Mouse (Mus musculus) spleen, postnatal 36 days (tissue): Measurements from ENCODE around the gene Slc7a6.
"Not testable (repeated sequence)": the region's sequence is repeated elsewhere in the genome, so short reads cannot be mapped to it uniquely, and the experiment has no call there.

Experiments
- DNase-seq, 2 experiments: peaks; one replicate each; pipeline ENCODE4 v3.0.0; 2022; ENCODE audit warnings: low spot score in 2 of 2, mixed read lengths in 1 of 2

Slc7a6 gene

DNA sequence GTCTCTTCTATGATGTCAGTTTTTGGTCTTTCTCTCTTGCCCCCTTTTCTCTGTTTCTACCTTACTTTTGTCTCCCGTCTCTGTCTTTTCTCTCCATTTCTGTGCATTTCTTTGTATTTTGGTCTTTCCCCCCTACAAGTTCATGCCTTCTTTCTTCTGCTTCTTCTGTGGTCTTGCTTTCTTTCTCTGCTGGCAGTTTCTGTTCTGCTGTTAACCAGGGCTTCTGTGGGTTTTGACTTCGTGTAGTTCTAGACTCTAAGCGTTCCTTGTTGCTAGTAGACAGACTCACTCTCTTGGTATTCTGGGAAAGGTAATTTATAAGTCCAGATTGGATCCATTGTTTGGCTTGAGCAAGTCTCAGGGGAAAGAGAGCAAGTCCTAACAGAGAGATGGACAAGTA, 17.7 kb downstream of the Slc7a6 start:
- DNase-seq: no peak

DNA sequence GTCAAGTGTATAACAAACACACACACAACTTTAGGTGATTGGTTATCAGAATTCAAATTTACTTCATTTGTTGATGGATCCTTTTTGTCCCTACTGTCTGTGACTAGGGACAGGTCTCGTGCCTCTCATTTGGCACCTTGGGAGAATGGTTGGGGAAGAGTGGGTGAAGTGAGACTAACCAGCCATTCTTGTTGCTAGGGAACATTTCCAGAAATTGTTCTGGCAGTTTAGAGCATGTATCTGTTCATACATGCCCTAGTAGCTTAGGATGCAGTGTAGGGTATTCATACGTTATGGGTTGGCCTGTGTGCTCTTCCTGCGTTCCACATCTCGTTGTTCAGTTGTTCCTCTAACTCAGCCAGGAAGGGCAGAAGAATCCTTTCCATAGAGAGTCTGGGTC, 20.5 kb downstream of the Slc7a6 start:
- no peak for DNase-seq

DNA sequence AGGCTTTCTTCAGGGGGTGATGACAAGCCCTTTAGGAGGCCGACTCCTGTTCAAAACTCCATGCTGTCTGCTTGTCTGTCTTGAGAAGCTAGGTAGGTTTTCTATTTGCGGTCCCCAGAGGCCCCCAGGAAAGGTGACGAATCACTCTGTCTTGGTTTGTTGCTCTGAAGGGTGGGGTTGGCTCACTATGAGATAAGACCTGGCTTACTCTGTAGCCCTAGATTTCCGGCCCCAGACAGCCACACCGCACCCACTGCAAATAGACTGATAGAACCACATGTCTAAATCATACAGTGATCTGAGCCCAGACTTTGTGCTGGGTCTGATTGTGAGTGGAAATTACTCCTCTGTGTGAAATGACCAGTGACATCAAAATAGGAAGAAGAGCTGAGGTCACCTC, 23.0 kb downstream of the Slc7a6 start:
- no peak for DNase-seq

DNA sequence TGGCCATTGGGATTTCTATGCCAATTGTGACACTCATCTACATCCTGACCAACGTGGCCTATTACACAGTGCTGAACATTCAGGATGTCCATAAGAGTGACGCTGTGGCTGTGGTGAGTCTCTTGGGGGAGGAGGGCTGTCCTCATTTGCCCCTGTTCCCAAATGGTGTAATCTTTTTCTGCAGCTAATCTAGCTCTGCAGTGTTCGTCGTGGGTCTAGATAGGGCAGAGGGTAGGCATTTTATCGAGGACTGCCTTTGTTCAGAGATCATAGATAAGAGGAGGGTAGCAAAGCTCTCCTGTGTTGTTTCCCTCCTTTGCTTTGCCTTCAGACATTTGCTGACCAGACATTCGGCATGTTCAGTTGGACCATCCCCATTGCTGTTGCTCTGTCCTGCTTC, 24.5 kb downstream of the Slc7a6 start:
- DNase-seq: no peak

DNA sequence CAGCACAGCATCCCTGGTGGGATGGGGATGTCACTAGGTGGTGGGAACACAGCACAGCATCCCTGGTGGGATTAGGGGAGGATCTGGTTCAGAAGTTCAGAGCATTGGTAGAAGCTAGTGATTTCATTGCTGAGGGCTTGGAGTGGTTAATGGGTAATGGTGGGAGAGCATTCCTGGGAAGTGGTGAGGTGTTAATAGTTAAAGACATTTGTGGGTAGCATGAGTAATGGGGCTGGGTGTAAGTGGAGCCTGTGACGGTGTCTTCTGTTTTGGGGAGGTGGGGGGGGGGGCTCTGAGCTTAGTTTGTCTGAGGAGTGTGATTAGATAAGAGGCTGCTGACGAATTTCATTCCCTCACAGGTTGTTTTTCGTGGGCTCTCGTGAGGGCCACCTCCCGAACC, 25.4 kb downstream of the Slc7a6 start:
- no peak for DNase-seq

DNA sequence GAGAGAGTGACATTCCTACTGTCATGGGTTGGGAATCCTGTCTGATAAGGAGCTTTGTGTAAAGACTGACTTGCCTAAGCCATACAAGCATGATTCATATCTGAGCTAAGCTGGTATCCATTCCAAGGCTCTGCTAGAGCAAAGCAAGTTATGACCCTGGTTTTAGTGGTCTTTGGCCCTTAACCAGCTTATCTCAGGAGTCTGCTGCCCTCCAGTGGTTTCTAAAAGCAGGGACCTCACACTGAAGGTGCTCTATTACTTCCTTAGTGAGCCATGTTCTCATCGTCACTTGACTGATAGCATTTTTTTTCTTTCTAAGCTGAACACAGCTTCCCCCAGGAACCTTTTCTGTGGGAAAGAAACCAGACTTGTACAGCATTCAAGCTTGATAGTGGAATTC, 30.1 kb downstream of the Slc7a6 start:
- DNase-seq: peak; percentile 38

DNA sequence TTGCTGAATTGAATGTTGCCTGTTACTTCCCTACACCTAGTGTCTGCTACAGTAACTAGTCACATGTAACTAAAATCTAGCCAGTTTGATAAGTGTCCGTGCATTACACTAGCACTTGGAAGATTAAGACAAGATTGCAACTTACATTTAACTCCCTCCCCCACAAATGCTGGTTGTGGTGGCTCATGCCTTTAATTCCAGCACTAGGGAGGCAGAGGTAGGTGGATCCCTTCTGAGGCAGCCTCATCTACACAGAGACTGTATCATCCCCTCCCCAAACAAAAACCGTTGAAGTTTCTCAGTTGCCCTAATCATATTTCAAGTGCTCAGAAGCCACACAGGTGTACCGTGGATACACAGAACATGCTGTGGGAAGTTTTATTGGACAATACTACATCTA, 30.9 kb downstream of the Slc7a6 start:
- not testable (repeated sequence) for DNase-seq

DNA sequence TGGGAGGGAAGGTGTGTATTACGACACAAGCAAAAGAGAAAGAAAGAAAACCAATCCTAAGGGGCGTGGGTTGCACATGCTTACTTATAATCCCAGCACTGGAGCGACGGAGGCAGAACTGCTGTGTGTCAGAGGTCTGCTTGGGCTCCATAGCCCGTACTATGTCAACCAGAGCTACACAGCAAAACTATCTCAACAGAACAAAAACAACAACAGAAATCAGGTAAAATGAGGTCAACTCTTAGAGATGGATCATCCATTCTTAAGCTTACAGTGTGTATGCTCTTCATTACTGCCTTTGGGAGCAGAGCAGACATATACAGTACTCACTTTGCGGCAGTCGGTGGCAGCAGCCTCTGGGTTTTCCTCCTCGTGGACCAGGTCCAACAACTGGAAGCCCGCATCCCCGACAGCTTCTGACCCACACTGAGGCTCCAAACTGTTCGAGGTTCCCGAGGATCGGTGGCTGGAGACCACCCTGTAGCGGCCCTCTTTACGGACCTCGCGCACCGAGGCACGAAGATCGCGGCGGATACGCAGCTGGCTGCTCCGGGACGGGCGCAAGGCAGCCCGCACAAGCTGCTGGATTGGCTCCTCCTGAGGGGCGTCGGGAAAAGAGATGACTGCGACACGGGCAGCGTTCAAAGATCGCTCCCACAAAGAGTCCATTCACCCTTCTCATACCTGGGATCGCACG, 41.5 kb downstream of the Slc7a6 start:
- no peak for DNase-seq

DNA sequence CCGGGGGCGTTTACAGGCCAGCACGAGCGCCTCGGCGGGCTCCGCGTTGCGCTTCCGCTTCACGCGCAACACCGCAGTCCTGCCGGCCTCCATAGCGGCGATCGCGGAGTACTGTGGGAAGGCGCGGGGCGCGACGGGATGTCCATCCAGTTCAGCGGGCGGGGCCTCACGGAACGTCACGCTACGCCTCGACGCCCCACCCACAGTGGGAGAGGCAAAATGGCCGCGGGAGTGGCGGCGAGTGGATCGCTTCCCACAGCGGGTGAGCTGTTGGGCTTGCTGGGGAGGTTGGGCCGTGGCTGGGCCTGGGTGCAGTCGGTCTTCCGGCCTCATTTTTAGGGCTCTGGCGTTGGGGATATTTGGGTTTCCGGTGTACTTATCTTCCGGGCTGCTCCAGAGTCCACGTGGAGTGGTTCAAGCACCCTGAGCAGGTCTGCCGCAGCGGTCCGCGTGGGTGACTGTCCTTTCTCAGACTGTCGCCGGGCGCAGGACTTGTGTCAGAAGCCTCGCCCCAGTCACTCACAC, 42.2 kb downstream of the Slc7a6 start, which contains the start of the genes Slc7a6os and Prmt7:
Slc7a6os (minus strand) TSS at position 115 of the 525 bp plus-strand sequence.
Prmt7 (plus strand) TSS at position 116 of the 525 bp plus-strand sequence.
- DNase-seq: peak; percentile 94 to 95

DNA sequence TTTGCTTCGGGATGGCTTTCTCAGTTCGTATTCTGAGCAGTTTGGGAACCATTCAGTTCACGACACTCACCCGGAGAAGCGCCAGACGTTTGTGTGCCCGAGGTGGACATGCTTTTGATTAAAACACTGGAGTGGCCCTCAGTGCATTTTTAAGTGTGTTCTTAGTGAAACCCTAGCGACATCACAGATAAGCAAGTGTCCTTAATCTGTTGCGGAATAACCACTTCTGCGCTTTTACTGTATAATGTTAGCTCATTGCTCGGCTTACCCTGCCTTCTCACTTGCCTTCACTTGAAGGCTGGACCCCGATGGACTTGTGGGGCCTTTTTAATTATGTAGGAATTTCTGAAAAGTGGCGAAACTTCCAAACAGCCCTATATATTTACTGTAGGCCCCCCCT, 42.8 kb downstream of the Slc7a6 start:
- DNase-seq: no peak

DNA sequence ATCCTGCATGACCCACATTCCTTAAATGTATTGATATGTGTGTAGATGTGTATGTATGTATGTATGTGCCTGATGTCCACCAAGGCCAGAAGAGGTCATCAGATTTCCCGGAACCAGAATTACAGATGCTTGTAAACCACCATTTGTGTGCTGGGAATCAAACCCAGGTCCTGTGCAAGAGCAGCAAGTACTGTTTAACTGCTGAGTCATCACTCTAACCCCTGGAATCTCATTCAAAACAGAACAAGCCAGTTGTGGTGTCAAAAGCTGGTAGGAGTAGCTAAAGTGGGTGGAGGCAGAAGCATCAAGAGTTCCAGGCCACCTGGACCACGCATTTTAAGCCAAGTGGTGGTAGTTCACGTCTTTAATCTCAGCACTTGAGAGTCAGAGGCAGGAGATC, 45.3 kb downstream of the Slc7a6 start:
- DNase-seq: no peak

DNA sequence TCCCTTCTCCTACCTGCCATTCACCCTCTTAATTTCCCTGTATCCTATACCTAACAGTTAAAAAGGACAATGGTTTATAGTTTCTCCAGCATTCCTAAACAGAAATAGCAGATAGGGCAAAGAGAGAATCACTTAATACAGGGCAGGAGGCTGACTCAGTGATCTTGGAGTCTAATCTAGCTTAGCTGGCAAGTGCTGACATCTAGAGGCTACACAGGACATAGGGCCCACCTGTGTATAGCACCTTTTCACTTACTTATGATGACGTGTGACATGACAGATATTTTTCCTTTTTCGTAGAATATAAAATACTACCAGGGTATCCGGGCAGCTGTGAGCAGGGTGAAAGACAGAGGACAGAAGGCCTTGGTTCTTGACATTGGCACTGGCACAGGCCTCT, 51.0 kb downstream of the Slc7a6 start:
- no peak for DNase-seq

DNA sequence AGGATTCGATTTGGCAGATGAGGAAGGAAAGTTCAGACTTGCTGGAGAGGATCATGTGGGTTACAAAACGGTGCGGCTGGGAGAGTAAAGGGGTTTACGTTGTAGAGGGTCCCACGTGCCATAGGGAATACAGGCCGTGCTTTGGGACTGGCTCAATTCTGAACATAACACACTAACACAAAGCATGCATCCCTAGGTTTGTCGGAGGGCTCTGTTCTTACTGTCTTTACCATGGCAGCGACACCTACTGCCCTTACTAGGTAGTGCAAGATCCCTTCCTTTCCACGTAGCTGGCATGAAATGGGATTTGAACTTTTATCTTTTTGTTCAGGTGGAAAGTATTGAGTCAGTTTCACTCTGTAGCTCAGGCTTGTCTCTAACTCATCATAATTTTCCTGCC, 57.9 kb downstream of the Slc7a6 start:
- peak in 1 of 2 experiments; percentile 24 for DNase-seq

DNA sequence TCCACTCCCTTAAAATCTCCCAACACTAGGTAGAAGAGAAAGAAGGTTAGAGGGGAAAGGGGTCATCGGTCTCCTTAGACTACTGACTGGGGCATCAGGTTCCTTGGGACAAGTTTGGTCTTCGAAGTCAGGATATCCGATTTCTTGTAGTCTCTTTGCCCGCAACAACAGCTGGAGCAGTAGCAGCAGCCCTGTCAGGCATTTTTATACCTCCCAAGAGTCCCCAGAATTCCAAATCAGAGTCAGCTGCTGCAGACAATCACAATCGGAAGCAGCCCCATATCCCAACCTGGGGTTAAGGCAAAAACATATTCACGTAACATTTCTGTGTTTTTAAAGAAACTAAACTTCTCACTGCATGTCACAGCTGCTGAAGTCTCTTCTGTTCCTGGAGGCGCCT, 62.9 kb downstream of the Slc7a6 start:
- no peak for DNase-seq

DNA sequence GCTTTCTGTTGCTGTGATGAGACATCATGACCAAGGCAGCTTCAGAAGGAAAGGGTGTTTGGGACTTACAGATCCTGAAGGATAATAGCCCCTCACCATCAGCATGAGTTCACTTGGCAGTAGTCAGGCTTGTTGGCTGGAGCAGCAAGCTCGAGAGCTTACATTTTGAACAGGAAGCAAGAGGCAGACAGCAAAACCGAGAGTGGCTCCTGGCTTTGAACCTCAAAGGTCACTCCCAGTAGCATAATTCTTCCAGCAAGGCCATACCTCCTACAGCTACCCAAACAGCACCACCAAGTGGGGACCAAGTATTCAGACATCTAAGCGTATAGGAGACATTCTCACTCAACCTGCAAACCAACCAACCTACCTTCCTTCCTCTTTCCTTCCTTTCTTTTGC, 64.1 kb downstream of the Slc7a6 start:
- no peak for DNase-seq

DNA sequence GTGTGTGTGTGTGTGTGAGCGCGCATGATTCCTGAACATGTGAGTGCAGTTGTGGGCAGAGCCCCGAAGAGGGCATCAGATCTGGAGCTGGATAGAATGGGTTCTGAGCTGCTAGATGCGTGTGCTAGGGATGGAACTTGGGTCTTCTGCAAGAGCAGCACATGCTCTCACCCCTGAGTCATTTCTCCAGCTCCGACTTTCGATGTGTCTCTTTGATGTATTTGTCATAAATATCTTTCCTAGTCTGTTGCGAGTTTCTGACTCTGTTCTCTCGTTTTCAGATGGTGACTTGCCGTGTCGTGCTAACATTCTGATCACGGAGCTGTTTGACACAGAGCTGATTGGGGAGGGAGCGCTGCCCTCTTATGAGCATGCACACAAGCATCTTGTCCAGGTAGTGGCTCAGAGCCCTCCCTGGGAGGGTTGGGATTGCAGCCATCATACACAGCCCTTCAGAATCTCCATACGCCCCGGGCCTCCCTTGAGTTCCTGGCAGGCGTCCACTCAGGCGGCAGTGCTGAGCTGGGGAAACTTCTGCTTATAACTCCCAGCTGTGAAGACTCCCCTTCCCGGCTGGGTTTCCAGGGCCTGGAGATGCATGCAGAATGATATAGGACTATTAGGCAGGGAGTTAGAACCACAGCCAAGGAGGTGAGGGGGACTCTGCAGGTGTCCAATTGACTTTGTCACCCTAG, 66.1 kb downstream of the Slc7a6 start:
- no peak for DNase-seq

DNA sequence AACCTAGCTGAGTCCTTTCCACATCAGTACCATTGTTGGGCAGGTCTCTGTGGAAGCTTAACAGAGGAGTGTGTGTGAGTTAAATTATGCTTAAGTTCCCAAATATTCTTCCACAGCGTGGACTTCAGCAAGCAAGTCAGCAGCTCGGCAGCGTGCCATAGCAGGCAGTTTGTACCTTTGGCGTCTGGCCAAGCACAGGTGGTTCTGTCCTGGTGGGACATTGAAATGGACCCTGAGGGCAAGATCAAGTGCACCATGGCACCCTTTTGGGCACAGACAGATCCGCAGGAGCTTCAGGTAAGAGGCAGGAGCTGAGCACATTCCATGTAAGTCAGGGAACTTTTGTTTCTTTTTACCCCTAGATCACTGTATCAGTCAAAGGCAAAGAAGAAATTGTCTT, 68.4 kb downstream of the Slc7a6 start:
- DNase-seq: no peak
